Mouse (Mus musculus): ENCODE measurements around the gene Fmnl1. TPM values are rescaled to one million over a fixed set of nuclear protein-coding genes. Genes with fewer than 3 reads are reported as not detected.

Fmnl1 gene
- polyA plus RNA-seq, 1 experiment = 8.4 TPM

DNA sequence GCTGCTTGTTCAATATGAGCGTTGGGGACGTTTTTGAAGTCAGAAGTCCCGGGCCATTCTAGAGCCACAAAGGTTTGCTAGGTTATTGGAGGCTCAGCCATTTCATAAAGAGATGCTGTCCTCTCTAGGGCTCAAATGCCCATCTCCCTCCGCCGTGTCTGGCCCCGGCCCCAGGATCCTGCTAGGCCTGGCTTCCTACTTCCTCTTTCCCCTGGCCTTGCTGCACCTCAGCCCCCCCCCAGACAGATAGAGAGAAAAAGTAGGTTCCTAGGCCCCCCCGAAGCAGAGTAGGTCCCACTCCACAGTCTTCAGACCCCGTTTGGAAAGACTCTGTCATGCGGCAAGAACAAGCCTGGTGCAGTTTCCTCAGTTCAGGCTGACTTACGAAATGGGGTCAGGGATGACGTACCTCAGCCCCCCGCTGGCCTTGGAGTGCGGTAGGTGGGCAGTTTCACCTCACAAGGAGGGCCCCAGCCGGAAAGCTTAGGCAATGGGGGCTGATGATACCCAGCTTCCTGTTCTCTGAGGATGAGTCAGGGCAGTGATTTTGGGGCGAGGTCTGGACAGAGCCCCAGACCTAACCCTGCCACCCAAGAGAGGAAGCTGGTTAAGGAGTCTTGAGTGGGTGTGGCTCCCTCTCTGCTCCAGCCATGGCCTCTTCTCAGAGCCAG is 7.0 kb downstream of the Fmnl1 start:
- 83% methylated on average over 15 of the region's 15 CpGs for WGBS
- DNase-seq (ENCODE audit: low read depth, low spot score) = no peak

DNA sequence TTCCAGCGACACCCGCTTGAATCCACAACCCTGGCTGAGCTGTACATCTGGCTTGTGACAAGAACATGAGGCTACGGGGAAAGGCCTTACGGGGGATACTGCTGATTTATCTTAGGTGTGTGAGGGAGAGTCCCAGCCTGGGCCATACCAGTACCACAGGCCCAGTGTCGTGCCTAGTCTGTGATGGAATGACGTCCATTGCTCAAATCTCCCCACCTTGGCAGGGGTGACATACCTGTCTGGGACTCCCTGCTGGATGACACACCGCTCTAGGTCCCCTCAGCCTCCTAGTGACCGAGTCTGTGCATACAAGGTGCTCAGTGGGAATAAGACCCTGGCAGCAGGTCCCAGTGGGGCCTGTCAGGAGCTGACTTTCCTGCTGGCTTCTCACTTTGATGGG is 7.8 kb downstream of the Fmnl1 start:
- 91% methylated on average over 8 of the region's 8 CpGs for WGBS

DNA sequence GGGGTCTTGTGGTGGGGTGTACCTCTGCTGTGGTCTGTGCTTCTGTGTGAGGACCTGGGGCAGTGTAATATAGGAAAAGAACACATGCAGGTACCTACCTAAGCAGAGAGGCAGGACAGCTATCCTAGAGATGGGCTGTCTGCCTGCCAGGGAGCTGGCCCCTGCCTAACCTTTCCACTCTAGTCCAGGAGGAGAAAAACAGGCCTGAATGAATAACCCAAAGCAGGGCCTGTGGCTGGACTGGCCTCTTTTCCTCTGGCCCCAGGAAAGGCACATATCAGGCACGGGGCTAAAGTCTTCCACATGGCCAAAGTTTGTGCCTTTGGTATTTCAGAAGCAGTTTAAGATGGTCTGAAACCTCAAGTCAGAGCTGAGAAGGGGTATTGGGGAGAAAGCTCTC is 9.5 kb downstream of the Fmnl1 start:
- no peak for DNase-seq (ENCODE audit: low read depth, low spot score)
- 77% methylated on average over 1 of the region's 1 CpGs for WGBS

More for the DNA sequence above, 7.8 kb downstream of the Fmnl1 start:
- DNase-seq (ENCODE audit: low read depth, low spot score) = no peak

DNA sequence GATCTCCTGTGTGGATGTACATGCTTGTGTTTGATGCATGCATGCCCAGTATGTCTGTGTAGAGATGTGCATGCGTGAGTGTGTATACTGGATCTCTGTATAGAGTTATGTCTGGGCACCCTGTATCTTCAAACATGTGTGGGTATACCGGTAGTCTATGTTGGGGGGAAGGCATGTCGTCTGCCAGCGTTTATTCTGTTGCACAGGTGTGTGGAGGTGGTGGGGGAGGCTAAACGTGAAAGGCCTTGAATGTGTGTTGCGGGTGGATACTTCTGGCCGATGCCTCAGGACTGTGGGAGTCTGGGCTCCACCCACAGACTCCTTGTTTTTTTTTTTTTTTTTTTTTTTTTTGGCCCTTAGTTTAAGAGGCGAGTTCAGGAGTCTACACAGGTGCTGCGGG is 10.4 kb downstream of the Fmnl1 start:
- 63% methylated on average over 9 of the region's 9 CpGs for WGBS
- no peak for DNase-seq (ENCODE audit: low read depth, low spot score)

DNA sequence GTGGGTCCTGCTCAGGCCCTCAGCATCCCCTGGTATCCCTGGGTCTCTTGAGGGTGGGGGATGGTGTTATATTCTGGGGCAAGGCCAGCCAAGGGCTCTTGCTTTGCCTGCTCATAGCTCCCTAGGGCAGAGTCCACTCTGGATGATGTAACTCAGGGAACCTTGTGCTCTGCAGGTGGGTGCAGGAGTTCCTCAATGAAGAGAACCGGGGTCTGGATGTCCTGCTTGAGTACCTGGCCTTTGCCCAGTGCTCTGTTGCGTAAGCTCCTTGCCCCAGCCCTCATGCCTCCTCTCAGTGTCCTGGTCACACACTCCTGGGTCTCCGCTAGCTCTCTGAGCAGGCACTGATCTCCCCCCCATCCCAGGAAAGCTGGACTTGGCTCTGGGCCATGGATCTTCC is 11.0 kb downstream of the Fmnl1 start:
- no peak for DNase-seq (ENCODE audit: low read depth, low spot score)
- 59% methylated on average over 3 of the region's 3 CpGs for WGBS

DNA sequence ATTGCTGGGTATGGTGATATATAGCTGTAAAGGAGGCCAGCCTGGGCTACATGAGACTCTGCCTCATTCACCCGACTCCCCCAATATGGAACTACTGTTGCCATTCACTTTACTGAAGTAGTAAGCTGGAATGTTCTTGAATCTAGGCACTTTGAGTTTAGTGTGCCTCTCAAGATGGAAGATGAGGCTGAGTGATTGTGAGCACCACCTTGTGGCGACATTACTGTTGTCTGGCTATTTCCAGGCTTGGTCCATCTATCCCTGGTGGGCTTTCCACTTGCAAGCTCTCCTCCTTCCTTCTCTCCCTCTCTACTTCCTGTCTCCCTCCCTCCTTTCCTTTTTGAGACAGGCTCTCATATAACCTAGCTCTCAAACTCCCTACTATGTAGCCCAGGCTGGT is 14.0 kb downstream of the Fmnl1 start:
- 36% methylated on average over 2 of the region's 2 CpGs for WGBS
- no peak for DNase-seq (ENCODE audit: low read depth, low spot score)

DNA sequence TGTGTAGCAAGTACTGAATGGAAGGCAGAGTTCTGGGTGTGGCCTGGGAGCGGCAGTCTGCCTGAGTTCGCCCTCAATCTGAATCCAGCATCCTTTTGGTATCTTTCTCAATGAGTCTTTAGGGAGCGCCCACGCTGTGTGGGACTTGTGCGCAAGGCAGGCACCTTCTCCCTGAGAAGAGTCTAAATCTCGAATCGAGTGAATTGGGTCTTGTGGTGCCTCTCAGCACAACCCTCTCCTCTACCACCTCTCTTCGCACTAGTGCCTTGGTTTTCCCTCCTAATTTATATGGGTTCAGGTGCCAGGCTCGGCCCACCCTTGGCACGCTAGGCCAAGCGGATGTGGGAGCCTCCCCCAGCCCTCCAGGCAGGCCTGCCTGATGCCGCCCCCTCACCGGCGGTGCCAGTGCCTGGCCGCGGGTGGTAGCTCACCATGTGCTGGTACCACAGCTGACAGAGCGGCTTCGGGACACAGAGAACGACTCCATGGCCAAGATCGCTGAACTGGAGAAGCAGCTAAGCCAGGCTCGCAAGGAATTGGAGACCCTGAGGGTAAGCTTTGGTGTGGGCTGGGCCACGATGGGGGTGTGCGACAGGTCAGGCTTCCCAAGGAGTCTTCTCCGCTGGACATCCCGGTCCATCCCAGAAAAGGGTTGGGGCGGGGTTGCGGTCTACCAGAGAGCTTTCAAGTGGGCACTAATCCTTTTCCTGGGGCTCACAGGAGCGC is 21.5 kb downstream of the Fmnl1 start:
- WGBS = 31% methylated on average over 28 of the region's 28 CpGs
- no peak for DNase-seq (ENCODE audit: low read depth, low spot score)

DNA sequence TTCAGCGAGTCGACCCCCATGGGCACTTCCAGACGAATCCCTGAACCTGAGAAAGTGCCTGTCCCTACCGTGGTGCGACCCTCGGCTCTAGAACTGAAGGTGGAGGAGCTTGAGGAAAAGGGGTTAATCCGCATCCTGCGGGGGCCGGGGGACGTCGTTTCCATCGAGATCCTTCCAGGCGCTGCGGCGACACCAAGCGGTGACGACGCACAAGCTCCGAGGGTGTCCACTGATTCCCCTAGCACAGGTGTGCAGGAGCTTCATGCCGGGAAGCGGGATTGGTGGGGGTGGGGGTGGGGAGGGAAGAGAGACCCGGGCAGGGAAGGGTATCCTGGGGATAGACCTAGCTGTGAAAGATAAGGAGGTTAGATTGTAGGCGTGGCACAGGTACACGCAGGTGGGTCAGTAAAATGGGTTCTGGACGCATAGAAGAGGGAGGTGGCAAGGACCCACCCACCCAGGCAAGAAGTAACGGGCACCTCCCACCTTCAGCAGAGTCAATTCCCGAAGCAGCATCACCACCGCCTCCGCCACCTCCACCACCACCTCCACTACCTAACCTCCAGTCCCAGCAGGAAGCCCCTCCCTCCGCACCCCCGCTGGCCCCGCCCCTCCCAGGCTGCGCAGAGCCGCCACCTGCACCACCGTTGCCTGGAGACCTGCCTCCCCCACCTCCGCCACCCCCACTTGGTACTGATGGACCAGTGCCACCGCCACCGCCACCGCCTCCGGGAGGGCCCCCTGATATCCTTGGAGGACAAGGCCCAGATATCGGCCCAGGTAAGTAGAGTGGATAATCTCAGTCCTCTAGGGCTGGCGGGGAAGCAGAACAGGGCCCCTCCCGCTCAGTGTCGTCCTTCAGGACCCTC is 22.3 kb downstream of the Fmnl1 start:
- WGBS = 19% methylated on average over 44 of the region's 44 CpGs
- DNase-seq (ENCODE audit: low read depth, low spot score) = no peak

DNA sequence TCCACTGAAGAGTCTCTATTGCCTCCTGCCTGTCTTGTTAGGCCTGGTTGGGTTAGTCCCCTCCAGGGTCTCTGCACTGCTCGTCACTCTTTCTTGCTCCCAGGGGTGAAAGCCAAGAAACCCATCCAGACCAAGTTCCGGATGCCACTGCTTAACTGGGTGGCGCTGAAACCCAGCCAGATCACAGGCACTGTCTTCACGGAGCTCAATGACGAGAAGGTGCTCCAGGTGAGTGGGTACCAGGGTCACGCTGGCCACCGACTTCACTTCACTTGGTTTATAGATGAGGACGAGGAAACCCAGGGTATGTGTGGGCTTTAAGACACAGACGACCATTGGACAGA is 22.9 kb downstream of the Fmnl1 start:
- no peak for DNase-seq (ENCODE audit: low read depth, low spot score)
- WGBS = 70% methylated on average over 9 of the region's 9 CpGs

DNA sequence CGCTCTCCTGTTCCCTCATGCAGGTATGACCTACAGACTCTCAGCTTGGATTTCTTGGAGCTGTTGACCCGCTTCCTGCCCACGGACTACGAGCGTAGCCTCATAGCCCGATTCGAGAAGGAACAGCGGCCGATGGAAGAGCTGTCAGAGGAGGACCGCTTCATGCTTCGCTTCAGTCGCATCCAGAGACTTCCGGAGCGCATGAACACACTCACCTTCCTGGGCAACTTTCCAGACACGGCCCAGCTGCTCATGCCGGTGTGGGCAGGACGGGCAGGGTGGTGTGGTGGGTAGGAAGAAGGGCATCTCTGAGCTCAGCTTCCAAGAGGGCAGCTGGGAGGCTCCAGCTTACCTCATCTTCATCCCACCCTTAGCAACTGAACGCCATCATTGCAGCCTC is 24.3 kb downstream of the Fmnl1 start:
- WGBS = 59% methylated on average over 18 of the region's 18 CpGs
- DNase-seq (ENCODE audit: low read depth, low spot score) = no peak

DNA sequence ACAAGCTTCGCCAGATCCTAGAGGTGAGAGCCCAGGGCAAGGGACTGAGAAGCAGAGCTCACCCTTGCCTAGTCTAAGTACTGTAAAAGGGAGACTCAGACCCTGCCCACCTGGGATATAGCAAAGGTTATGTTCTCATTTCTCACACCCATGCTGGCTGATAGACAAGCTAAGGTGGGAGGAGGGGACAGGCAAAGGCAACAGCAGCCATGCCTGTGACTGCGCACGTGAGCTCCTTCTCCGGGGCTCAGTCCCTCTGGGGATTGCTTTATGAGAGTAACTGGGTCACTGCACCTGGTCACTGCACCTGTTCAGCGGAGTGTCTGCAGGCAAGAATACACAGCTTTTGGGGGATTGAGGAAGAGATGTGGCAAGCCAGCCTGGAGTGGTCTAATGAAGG is 24.7 kb downstream of the Fmnl1 start:
- 74% methylated on average over 5 of the region's 5 CpGs for WGBS
- DNase-seq (ENCODE audit: low read depth, low spot score) = no peak

DNA sequence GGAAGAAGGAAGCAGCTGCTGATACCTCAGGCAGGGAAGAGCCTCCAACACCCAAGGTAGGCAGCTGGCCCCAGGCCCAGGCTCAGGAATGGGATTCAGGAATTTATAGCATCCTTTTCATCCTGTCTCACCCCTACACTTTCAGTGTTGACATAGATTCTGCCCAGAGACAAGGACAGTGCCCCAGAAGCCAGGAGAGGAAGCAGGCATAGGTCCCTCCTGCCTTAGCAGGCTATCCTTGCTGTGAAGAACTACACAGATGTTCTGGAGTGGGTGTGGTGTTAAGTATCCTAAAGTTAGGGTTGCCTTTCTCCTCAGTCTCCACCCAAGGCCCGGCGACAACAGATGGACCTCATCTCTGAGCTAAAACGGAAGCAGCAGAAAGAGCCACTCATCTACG is 26.4 kb downstream of the Fmnl1 start:
- 63% methylated on average over 4 of the region's 4 CpGs for WGBS

DNA sequence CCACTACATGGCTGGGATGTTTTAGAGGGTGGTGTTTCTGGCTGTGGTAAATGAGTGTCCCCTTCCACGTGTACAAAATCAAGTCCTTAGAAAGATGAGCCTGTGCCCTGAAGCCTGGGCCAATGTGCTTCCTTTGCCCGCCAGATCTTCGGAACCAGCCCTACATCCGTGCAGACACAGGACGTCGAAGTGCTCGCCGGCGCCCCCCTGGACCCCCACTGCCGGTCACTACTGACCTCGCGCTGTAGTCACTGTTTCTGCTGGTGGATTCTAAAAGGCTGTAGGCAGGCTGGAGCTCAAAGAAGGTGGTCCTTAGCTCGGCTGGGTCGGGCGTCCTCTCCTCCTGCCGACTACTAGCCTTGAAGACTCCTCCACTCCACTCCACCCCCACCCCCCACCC is 27.4 kb downstream of the Fmnl1 start:
- DNase-seq (ENCODE audit: low read depth, low spot score) = no peak
- 25% methylated on average over 16 of the region's 16 CpGs for WGBS

More for the DNA sequence above, 26.4 kb downstream of the Fmnl1 start:
- DNase-seq (ENCODE audit: low read depth, low spot score) = no peak

DNA sequence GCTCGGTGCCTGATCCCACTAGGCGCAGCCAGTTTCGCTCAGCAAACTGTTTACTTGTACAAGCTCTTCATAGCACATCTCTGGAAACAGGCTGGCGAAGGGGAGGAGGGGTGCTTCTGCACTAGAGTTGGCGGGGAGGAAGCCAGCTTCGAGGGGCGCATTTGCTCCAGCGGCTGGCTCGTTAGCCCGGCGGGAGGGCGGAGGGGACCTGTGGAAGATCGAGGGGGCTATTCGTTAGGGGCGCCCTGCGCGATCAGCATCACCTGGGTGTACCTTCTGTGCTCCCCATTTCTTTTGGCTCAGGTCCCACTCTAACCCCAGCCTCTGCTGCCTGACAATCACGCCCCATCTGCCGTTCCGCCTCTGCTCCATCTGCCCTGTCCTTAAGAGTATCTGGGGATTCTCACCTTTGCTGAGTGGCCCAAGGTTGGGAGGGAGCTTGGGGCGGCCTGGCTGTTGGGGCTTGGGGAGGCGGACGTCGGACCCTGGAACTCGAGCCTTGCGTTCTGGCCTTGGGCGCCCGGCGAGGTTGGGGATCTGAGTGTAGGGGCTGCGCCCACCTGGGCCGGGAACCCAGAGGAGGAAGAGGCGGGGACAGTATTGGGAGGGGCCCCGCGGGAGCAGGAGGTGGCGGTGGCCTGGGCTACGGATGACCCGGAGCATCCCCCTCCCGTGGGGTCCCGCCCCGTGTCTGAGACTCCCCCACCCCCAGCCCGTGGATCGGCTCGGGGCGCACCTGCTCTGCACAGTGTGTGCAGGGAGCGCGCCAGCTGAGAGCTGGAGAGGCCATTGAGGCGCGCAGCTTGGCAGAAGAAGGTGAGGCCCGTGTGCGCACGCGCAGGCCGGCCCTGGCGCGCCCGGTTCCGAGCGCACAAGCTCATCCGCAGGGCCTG is 28.2 kb downstream of the Fmnl1 start:
- DNase-seq (ENCODE audit: low read depth, low spot score) = no peak
- WGBS = 8% methylated on average over 59 of the region's 59 CpGs

DNA sequence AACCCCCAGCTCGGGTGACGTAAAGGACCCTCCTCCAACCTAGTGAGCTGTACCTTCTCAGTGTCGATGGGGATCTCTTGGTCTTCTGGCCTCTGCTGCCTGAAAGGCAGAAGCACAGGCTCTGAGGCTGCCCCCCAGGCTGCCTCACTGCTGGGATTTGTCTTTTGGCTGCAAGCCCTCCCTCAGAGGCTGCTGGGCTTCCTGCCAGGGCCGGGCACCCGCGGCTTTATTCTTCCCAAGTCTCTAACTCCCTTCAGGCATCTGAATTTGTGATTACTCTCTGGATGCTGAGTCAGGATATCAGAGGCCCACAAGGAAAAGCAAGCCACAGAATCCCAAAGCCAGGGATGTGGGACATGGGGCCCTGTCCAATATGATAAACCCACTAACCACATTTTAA is 30.8 kb downstream of the Fmnl1 start:
- WGBS = 37% methylated on average over 6 of the region's 6 CpGs

DNA sequence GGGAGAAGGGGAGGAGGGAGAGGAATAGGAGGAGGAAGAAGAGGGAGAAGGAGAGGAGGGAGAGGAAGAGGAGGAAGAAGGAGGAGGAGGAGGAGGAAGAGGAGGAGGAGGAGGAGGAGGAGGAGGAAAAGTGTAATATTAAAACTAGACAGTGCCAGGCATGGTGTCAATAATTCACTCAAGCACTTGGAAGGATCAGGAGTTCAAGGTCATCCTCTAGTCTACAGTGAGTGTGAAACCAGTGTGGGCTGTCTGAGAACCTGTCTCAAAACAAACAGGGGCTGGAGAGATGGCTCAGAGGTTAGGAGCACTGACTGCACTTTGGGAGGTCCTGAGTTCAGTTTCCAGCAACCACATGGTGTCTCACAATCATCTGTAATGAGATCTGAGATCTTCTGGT is 31.5 kb downstream of the Fmnl1 start:
- no peak for DNase-seq (ENCODE audit: low read depth, low spot score)

More for the DNA sequence above, 30.8 kb downstream of the Fmnl1 start:
- no peak for DNase-seq (ENCODE audit: low read depth, low spot score)

DNA sequence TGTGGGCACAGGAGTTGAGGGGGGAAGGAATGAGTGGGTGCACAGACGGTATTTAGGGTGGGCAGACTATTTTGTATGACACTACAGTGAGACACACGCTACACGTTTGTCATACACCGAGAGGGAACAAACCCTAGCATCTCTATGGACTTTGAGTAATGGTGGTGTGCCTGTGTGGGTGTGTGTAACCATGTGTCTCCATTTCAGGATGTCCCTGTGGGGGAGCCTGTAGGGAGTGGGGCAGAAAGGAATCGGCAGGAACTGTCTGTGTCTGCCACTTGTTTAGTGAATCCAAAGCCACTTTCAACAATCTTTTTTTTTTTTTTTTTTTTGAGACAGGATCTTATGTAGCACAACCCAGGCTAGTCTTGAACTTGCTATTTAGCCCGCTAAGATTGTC is 35.3 kb downstream of the Fmnl1 start:
- no peak for DNase-seq (ENCODE audit: low read depth, low spot score)
- WGBS = 88% methylated on average over 6 of the region's 6 CpGs

DNA sequence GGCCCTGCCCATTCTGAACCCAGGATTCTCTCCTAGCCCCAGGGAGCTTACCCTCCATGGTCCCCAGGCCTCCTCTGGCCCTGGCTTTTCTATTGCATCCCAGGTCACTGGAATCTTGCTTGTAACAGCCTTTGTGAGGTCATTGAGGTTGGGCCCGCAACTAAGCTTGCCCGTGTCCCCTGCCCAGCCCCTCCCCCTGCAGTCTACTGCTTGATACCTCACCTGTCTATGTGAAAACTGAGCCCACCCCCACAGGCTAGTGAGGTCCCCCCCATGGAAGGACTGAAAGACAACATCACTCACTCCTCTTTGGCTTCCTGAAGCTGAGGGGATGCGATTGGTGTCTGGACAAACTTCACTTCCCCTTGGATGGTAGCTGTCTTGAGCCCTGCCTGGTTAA is 37.6 kb downstream of the Fmnl1 start, which contains the start of gene 1700023F06Rik:
1700023F06Rik (minus strand) TSS at position 101 of the 400 bp plus-strand sequence.
- WGBS = 79% methylated on average over 3 of the region's 3 CpGs
- no peak for DNase-seq (ENCODE audit: low read depth, low spot score)

DNA sequence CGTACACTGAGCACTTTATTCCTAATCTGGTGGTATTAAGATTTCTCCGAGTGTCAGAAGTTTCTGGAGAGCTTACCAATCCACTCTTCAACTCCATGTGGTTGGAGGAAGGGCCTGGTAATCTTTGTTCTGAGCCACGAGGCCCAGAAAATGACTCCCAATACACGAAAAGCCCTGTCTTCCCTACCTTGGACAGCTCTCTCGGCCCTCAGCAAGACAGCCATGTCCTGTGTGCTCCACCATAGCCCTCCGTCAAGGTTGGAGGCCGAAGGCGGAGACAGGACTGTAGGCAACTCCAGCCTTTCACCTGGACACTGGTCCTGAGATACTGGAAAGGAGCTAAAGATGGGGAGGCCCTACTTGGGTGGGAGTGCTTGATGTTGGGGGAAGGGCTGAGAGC is 39.4 kb downstream of the Fmnl1 start:
- no peak for DNase-seq (ENCODE audit: low read depth, low spot score)
- 62% methylated on average over 8 of the region's 8 CpGs for WGBS

DNA sequence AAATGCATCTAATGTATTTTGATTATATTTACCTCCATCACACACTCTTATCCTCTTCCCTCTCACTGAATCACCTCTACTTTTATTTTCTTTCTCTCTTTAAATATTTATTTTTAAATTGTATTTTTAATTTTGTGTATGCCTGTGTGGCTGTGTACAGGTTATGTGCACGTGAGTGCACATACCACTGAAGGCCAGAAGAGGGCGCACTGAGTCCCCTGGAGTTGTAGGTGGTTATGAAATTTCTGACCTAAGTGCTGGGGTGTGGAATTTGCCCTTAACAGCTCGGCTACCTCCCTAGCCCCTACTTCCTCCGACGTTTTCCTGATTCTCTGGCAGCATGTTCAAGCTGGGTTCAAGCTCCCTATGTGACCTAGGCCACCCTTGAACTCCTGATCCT is 42.8 kb downstream of the Fmnl1 start:
- DNase-seq (ENCODE audit: low read depth, low spot score) = no peak
- 85% methylated on average over 5 of the region's 5 CpGs for whole genome bisulfite sequencing

Data from large intestine, adult 2 months (tissue).